9 mouse cellular contexts compared by ENCODE assay signal in the genomic region with DNA sequence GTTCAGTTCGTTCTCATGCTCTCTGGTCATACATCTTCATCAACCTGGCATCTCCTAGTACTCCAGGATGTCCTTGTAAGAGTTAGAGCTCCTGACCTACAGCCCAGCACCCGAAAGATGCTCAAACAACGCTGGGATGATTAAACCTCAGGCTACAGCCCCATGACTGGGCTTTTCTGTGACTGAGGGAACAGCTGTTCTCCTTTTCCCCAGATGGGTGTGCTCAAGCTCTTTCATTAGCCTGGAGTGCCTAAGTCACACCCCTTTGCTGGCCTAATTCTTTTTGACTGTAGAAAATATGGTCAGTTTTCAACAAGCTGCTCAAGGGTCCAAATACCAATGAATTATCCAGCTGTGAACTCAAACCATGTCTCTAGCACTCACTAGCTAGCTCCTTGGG. TPM values are rescaled to one million over a fixed set of nuclear protein-coding genes. Genes with fewer than 3 reads are reported as not detected.
DNase-seq lines count a peak whose midpoint lies in the region; ATAC-seq and TF ChIP-seq lines count a peak whose summit lies in the region.
"Had no signal": no experiment of that assay in that cellular context is flagged by ENCODE, and none has a peak within 500 bp of the region (broad histone marks: within the 10 kb centered on the region; RNA-seq: fewer than 3 reads in every experiment).

No protein-coding gene starts in this region.

- no peak for DNase-seq in cerebellum, adult 2 months
- no peak for DNase-seq in cerebellum, adult 9-10 months
- DNase-seq in left cerebral cortex, postnatal 25 days (ENCODE audit: low spot score in 2 of 2) = peak; percentile 35 to 47
- DNase-seq in left cerebral cortex, adult 11 months (ENCODE audit: low spot score) = no peak
- no peak for DNase-seq in ES-E14 (ENCODE audit: low read depth, low spot score)
- peak; percentile 21 for DNase-seq in gastrocnemius, postnatal 14 days
- peak; percentile 26 for DNase-seq in yolk sac, embryonic 10.5 days (ENCODE audit: low spot score)

- peaks cover 6% of the 10 kb centered on the region; the same call in 1 of the 2 replicates for H3K4me1 ChIP-seq in cerebellum, adult 2 months (ENCODE audit: control insufficient read depth, insufficient read depth, low read length)
- H3K4me1 ChIP-seq in ES-E14 (ENCODE audit: control insufficient read depth in 2 of 2, insufficient read depth in 2 of 2, low read length in 2 of 2, poor library complexity in 1 of 2) = no peaks in the 10 kb centered on the region
- peaks cover 18% of the 10 kb centered on the region for H3K4me1 ChIP-seq in lung, embryonic 15.5 days

- no peak overlapping the region for H3K27ac ChIP-seq in cerebellum, adult 2 months (ENCODE audit: insufficient read depth, low read length)
- no peak overlapping the region for H3K27ac ChIP-seq in ES-E14 (ENCODE audit: insufficient read depth, low read depth, low read length, poor library complexity, severe bottlenecking)
- no peak overlapping the region for H3K27ac ChIP-seq in lung, embryonic 15.5 days
- H3K27ac ChIP-seq: midbrain, embryonic 12.5 days had no signal

- TF ChIP-seq POLR2A in cerebellum, adult 2 months (IDR thresholded peaks at IDR 0.05; ENCODE audit: borderline replicate concordance, insufficient read depth, low read length) = no peak

- in situ Hi-C loops in ES-E14 (cut with MboI; ENCODE audit: low sequenced_read_pairs in 2 of 2, unreplicated experiment in 2 of 2) = loop anchor here in 1 of 2 experiments (10.0 kb wide), 1 partner anchor 93 kb away; no protein-coding TSS in a partner anchor

- no peak overlapping the region for H3K4me2 ChIP-seq in lung, embryonic 15.5 days
- H3K4me2 ChIP-seq: midbrain, embryonic 12.5 days had no signal

- H3K9me3 ChIP-seq in ES-E14 (ENCODE audit: control insufficient read depth, insufficient read depth, low read depth, low read length) = no peaks in the 10 kb centered on the region
- no peaks in the 10 kb centered on the region for H3K9me3 ChIP-seq in lung, embryonic 15.5 days
- H3K9me3 ChIP-seq: midbrain, embryonic 12.5 days had no signal

- H3K9ac ChIP-seq in ES-E14 (ENCODE audit: insufficient read depth, low read depth, low read length, poor library complexity, severe bottlenecking) = no peak overlapping the region
- no peak overlapping the region for H3K9ac ChIP-seq in lung, embryonic 15.5 days
- H3K9ac ChIP-seq: midbrain, embryonic 12.5 days had no signal

- TF ChIP-seq CTCF in cerebellum, adult 2 months (IDR thresholded peaks at IDR 0.05; ENCODE audit: borderline replicate concordance, insufficient read depth, low read depth, low read length) = peak; percentile 56; the same call in 1 of the 2 replicates

- peak; percentile 41; the same call in 1 of the 2 replicates for ATAC-seq in lung, embryonic 15.5 days (ENCODE audit: borderline replicate concordance, extremely low read depth, low FRiP score, low TSS enrichment)

- WGBS in cerebellum, adult 2 months = 43% methylated on average over 3 of the region's 3 CpGs
- WGBS in lung, embryonic 15.5 days = 27% methylated on average over 3 of the region's 3 CpGs

- intact Hi-C loops in left cerebral cortex, postnatal 25 days (cut with DNase I) = loop anchor here (2.0 kb wide), 1 partner anchor 203 kb away; a partner anchor contains a TSS
- intact Hi-C loops in gastrocnemius, postnatal 14 days (cut with DNase I; ENCODE audit: low total_unique reads) = loop anchor here (2.0 to 10.0 kb wide), 3 partner anchors 203 to 447 kb away; a partner anchor contains a TSS

- H3K27me3 ChIP-seq in cerebellum, adult 2 months (ENCODE audit: control insufficient read depth, insufficient read depth, low read length) = no peaks in the 10 kb centered on the region
- H3K27me3 ChIP-seq in lung, embryonic 15.5 days = peaks cover 32% of the 10 kb centered on the region; the same call in 1 of the 2 replicates

- no peaks in the 10 kb centered on the region for H3K36me3 ChIP-seq in ES-E14 (ENCODE audit: control insufficient read depth, insufficient read depth, low read length, poor library complexity, severe bottlenecking)
- no peaks in the 10 kb centered on the region for H3K36me3 ChIP-seq in lung, embryonic 15.5 days
- H3K36me3 ChIP-seq: midbrain, embryonic 12.5 days had no signal

- H3K4me3 ChIP-seq in cerebellum, adult 2 months (replicated peaks; ENCODE audit: insufficient read depth, low read depth, low read length) = no peak overlapping the region
- H3K4me3 ChIP-seq in ES-E14 (ENCODE audit: insufficient read depth in 1 of 2, low read depth in 1 of 2, low read length in 2 of 2, poor library complexity in 1 of 2, severe bottlenecking in 1 of 2) = no peak overlapping the region
- no peak overlapping the region for H3K4me3 ChIP-seq in lung, embryonic 15.5 days
- H3K4me3 ChIP-seq: midbrain, embryonic 12.5 days had no signal

TF ChIP-seq in ES-E14, 5 proteins besides CTCF, POLR2A, EP300 and RAD21:
- TF ChIP-seq HCFC1 (IDR thresholded peaks at IDR 0.05; ENCODE audit: borderline replicate concordance, insufficient read depth, low read length) = no peak
- no peak for TF ChIP-seq ZNF384 (IDR thresholded peaks at IDR 0.05; ENCODE audit: low read depth, low read length)
- no peak for TF ChIP-seq MAFK (IDR thresholded peaks at IDR 0.05; ENCODE audit: insufficient read depth, low read depth, low read length)
- TF ChIP-seq ZC3H11A (IDR thresholded peaks at IDR 0.05; ENCODE audit: borderline replicate concordance, low read depth, low read length) = peak; percentile 67; the same call in 1 of the 2 replicates
- no peak for TF ChIP-seq CHD2 (IDR thresholded peaks at IDR 0.05; ENCODE audit: low read depth, low read length)

RNA-seq across cellular contexts. Expression of a gene that starts 2.7 kb away (rescaled TPM):
- 54.6 and 62.2 TPM in 2 replicates for polyA plus RNA-seq in cerebellum, adult 2 months (2012; rRNA removed)
- 10 to 100 TPM; 29.8 to 37.2 TPM for total RNA-seq in left cerebral cortex, postnatal 25 days (2021)
- 10.5 and 12.0 TPM in 2 replicates for total RNA-seq in ES-E14 (2012; rRNA removed)
- total RNA-seq in gastrocnemius, postnatal 14 days (2021) = 10 to 100 TPM; 55.0 to 62.3 TPM
- polyA plus RNA-seq in lung, embryonic 15.5 days (2015; fragmentation: Nextera tagmentation; extraction: Ambion mirVana) = 38.4 and 38.9 TPM in 2 replicates

RNA-seq across cellular contexts. Expression of a gene that starts 7.4 kb away (rescaled TPM):
- 1.1 and 1.4 TPM in 2 replicates for polyA plus RNA-seq in cerebellum, adult 2 months (2012; rRNA removed)
- total RNA-seq in left cerebral cortex, postnatal 25 days (2021) = 1 to 10 TPM in 1 of 2 experiments, under 1 TPM in 1; 0.71 to 1.3 TPM
- 3.2 TPM in 2 replicates for total RNA-seq in ES-E14 (2012; rRNA removed)
- total RNA-seq in gastrocnemius, postnatal 14 days (2021) = 1 to 10 TPM in 1 of 2 experiments, under 1 TPM in 1; 0.70 to 1.1 TPM
- polyA plus RNA-seq in lung, embryonic 15.5 days (2015; fragmentation: Nextera tagmentation; extraction: Ambion mirVana) = 2.9 and 3.6 TPM in 2 replicates

Comparison
In these comparisons a context has a peak if more than half of its experiments do, and no peak if none do; other contexts are left out.
1. DNase-seq: peak in left cerebral cortex, postnatal 25 days (2 of 2), gastrocnemius, postnatal 14 days (single experiment) and yolk sac, embryonic 10.5 days (single experiment); none in cerebellum, adult 2 months (0 of 2), cerebellum, adult 9-10 months (single experiment), left cerebral cortex, adult 11 months (single experiment) and ES-E14 (single experiment).